14 mouse cellular contexts compared by ENCODE assay signal in genomic region chr5:116381217-116381616, GRCm38 (mm10). TPM values are rescaled to one million over a fixed set of nuclear protein-coding genes. Genes with fewer than 3 reads are reported as not detected.
DNase-seq lines count a peak whose midpoint lies in the region; ATAC-seq and TF ChIP-seq lines count a peak whose summit lies in the region.
"Had no signal": no experiment of that assay in that cellular context is flagged by ENCODE, and none has a peak within 500 bp of the region (broad histone marks: within the 10 kb centered on the region; RNA-seq: fewer than 3 reads in every experiment).

No protein-coding gene starts in this region.

- WGBS in liver, postnatal 0 days (ENCODE audit: insufficient replicate concordance): 34% methylated on average over 15 of the region's 15 CpGs
- WGBS in forebrain, embryonic 16.5 days: 92% methylated on average over 15 of the region's 15 CpGs

- DNase-seq in liver: peak; percentile 7
- no peak for DNase-seq in liver, postnatal 0 days
- peak; percentile 68 for DNase-seq in thymus, postnatal 14 days
- DNase-seq in adrenal gland, adult 18-20 months (ENCODE audit: low spot score in 2 of 2): no peak
- DNase-seq: cerebellum, adult 9-10 months had no signal

- no peaks in the 10 kb centered on the region for H3K9me3 ChIP-seq in liver, postnatal 0 days (ENCODE audit: low read length)
- H3K9me3 ChIP-seq in E14TG2a.4 (ENCODE audit: low read length): no peaks in the 10 kb centered on the region
- no peaks in the 10 kb centered on the region for H3K9me3 ChIP-seq in forebrain, embryonic 16.5 days (ENCODE audit: control insufficient read depth, low read length)
- H3K9me3 ChIP-seq: embryonic facial prominence, embryonic 10.5 days; limb, embryonic 15.5 days; midbrain, embryonic 15.5 days; neural tube, embryonic 15.5 days had no signal

- H3K27ac ChIP-seq in liver, postnatal 0 days (ENCODE audit: low read depth): no peak overlapping the region
- H3K27ac ChIP-seq in forebrain, embryonic 16.5 days (ENCODE audit: low read length): no peak overlapping the region
- H3K27ac ChIP-seq: embryonic facial prominence, embryonic 10.5 days; heart, embryonic 13.5 days; limb, embryonic 15.5 days; neural tube, embryonic 15.5 days had no signal

- no peak for TF ChIP-seq CTCF in liver, postnatal 0 days (IDR thresholded peaks at IDR 0.05; ENCODE audit: low read depth)
- TF ChIP-seq CTCF in E14TG2a.4 (conservative IDR thresholded peaks at IDR 0.05; ENCODE audit: low read length): no peak

- no peaks in the 10 kb centered on the region for H3K27me3 ChIP-seq in liver, postnatal 0 days (ENCODE audit: insufficient read depth, low read length)
- peaks cover 22% of the 10 kb centered on the region for H3K27me3 ChIP-seq in E14TG2a.4 (ENCODE audit: insufficient read depth, low read length)
- H3K27me3 ChIP-seq in forebrain, embryonic 16.5 days (replicated peaks; ENCODE audit: control insufficient read depth, insufficient read depth, low read length): no peaks in the 10 kb centered on the region
- H3K27me3 ChIP-seq: limb, embryonic 15.5 days; midbrain, embryonic 15.5 days; neural tube, embryonic 15.5 days had no signal

- no peak overlapping the region for H3K4me3 ChIP-seq in liver, postnatal 0 days (ENCODE audit: low read depth, low read length)
- H3K4me3 ChIP-seq in E14TG2a.4 (replicated peaks; ENCODE audit: low read length): peak overlapping the region; percentile 56
- no peak overlapping the region for H3K4me3 ChIP-seq in forebrain, embryonic 16.5 days (replicated peaks; ENCODE audit: low read length)
- H3K4me3 ChIP-seq: embryonic facial prominence, embryonic 10.5 days; heart, embryonic 13.5 days; limb, embryonic 15.5 days; midbrain, embryonic 15.5 days; neural tube, embryonic 15.5 days had no signal

- H3K4me2 ChIP-seq in liver, postnatal 0 days (ENCODE audit: low read depth, low read length): no peak overlapping the region
- no peak overlapping the region for H3K4me2 ChIP-seq in forebrain, embryonic 16.5 days (ENCODE audit: low read length)
- H3K4me2 ChIP-seq: heart, embryonic 13.5 days; limb, embryonic 15.5 days; midbrain, embryonic 15.5 days; neural tube, embryonic 15.5 days had no signal

- H3K9ac ChIP-seq in liver, postnatal 0 days (replicated peaks): no peak overlapping the region
- H3K9ac ChIP-seq in forebrain, embryonic 16.5 days (replicated peaks; ENCODE audit: low read depth, low read length): no peak overlapping the region
- H3K9ac ChIP-seq: heart, embryonic 13.5 days; limb, embryonic 15.5 days; midbrain, embryonic 15.5 days; neural tube, embryonic 15.5 days had no signal

- no peak for TF ChIP-seq EP300 in liver, postnatal 0 days (IDR thresholded peaks at IDR 0.05; ENCODE audit: low read depth)

- no peaks in the 10 kb centered on the region for H3K4me1 ChIP-seq in liver, postnatal 0 days (ENCODE audit: insufficient read depth)
- H3K4me1 ChIP-seq in E14TG2a.4 (replicated peaks; ENCODE audit: low read depth, low read length): peaks cover 34% of the 10 kb centered on the region
- H3K4me1 ChIP-seq in forebrain, embryonic 16.5 days (replicated peaks; ENCODE audit: control insufficient read depth, insufficient read depth, low read length): no peaks in the 10 kb centered on the region
- H3K4me1 ChIP-seq: heart, embryonic 13.5 days had no signal

- no peaks in the 10 kb centered on the region for H3K36me3 ChIP-seq in liver, postnatal 0 days (replicated peaks; ENCODE audit: insufficient read depth, low read length)
- no peaks in the 10 kb centered on the region for H3K36me3 ChIP-seq in E14TG2a.4 (ENCODE audit: insufficient read depth, low read length)
- H3K36me3 ChIP-seq in forebrain, embryonic 16.5 days (ENCODE audit: control insufficient read depth, insufficient read depth): no peaks in the 10 kb centered on the region
- H3K36me3 ChIP-seq: embryonic facial prominence, embryonic 10.5 days; heart, embryonic 13.5 days; limb, embryonic 15.5 days; midbrain, embryonic 15.5 days; neural tube, embryonic 15.5 days had no signal

- ATAC-seq in liver, postnatal 0 days: no peak
- ATAC-seq in common myeloid progenitor, adult 5-6 weeks (replicated peaks; ENCODE audit: low read depth, poor library complexity, severe bottlenecking): peak; percentile 83
- no peak for ATAC-seq in forebrain, embryonic 16.5 days
- ATAC-seq: hindbrain, embryonic 16.5 days; midbrain, embryonic 15.5 days had no signal

RNA-seq across cellular contexts. Expression of gene Hspb8, which starts 41.4 kb away (rescaled TPM):
- 9.1 and 10.6 TPM in 2 replicates for polyA plus RNA-seq in liver, postnatal 0 days (2015; fragmentation: Nextera tagmentation; extraction: Ambion mirVana)
- not detected in 2 replicates for total RNA-seq in common myeloid progenitor, adult 5-6 weeks (2017)
- total RNA-seq in adrenal gland, adult 18-20 months (2021): 100 to 1,000 TPM; 261 to 274 TPM
- 3.7 and 4.8 TPM in 2 replicates for polyA plus RNA-seq in forebrain, embryonic 16.5 days (2015; fragmentation: Nextera tagmentation; extraction: Ambion mirVana)

Comparison
In these comparisons a context has a peak if more than half of its experiments do, and no peak if none do; other contexts are left out.
1. DNase-seq: peak in liver (single experiment) and thymus, postnatal 14 days (single experiment); none in liver, postnatal 0 days (single experiment) and adrenal gland, adult 18-20 months (0 of 2).
2. RNA of gene Hspb8, which starts 41.4 kb away (total RNA-seq): 261 to 274 TPM in adrenal gland, adult 18-20 months; not detected in common myeloid progenitor, adult 5-6 weeks; every median in the first group is over 100 times any median in the second.